Mouse (Mus musculus) liver, adult 2 months (tissue): ENCODE measurements at regions not wholly inside any gene's neighbourhood (a gene's known extent, or its start where the extent isn't known, plus 50 kb on each side); places are given as distances from the start of the nearest gene placed in this dataset.

ENCODE experiments used
- CTCF ChIP-seq: fragments of 200-500 bp; IDR thresholded peaks from 2 replicates; pipeline ENCODE4 v1.5.1; 2011; ENCODE audit warnings: low read depth, low read length, control low read depth
- POLR2A ChIP-seq: fragments of 200-500 bp; IDR thresholded peaks from 2 replicates; pipeline ENCODE4 v1.6.1; 2011; ENCODE audit warnings: low read length, control low read depth; ENCODE audit not compliant: insufficient read depth; ENCODE audit errors: extremely low read depth

GRCm38 (mm10) chrX:12392145-12392825, 195.3 kb upstream of the Atp6ap2 start:
- TF ChIP-seq CTCF = no peak
- no peak for TF ChIP-seq POLR2A
